Mouse (Mus musculus): ENCODE measurements around the gene Hoxc6. TPM values are rescaled to one million over a fixed set of nuclear protein-coding genes. Genes with fewer than 3 reads are reported as not detected.
A peak's percentile ranks its signal among the peaks of the same experiment; 100 is the strongest.

The Hoxc6 gene
- polyA plus RNA-seq, 2 experiments = 2.5 to 10.4 TPM

- H3K4me1 ChIP-seq (ENCODE audit: control insufficient read depth, insufficient read depth, low read length) = peaks cover 21% of the 10 kb centered on the region
- no peak overlapping the region; the same call in 1 of the 2 replicates for H3K4me2 ChIP-seq (replicated peaks; ENCODE audit: low read depth, low read length, severe bottlenecking)
- H3K4me3 ChIP-seq (replicated peaks; ENCODE audit: low read length) = no peak overlapping the region
- no peak for TF ChIP-seq POLR2A (IDR thresholded peaks at IDR 0.05; ENCODE audit: borderline replicate concordance, extremely low read depth, insufficient read depth, insufficient read length)
- no peak overlapping the region for H3K9ac ChIP-seq (ENCODE audit: low read depth, low read length, severe bottlenecking)
- no peaks in the 10 kb centered on the region for H3K9me3 ChIP-seq (ENCODE audit: control insufficient read depth, low read length)
- no peak overlapping the region for H3K27ac ChIP-seq (replicated peaks; ENCODE audit: low read depth, low read length)
- H3K36me3 ChIP-seq (ENCODE audit: control insufficient read depth, insufficient read depth, low read length) = no peaks in the 10 kb centered on the region
- ATAC-seq (ENCODE audit: low FRiP score, low read depth) (no peak), DNase-seq (ENCODE audit: low spot score) (no peak)
- WGBS = 15% methylated on average over 13 of the region's 13 CpGs
- H3K27me3 ChIP-seq (ENCODE audit: control insufficient read depth, insufficient read depth, low read length) = peaks cover 97% of the 10 kb centered on the region
These were observed 4.9 kb downstream of the Hoxc6 start for GRCm38 (mm10) chr15:103002821-103003448.

GRCm38 (mm10) chr15:103005308-103005707 lies 7.3 kb downstream of the Hoxc6 start:
- peak overlapping the region; percentile 2; the same call in 1 of the 2 replicates for H3K4me2 ChIP-seq (replicated peaks; ENCODE audit: low read depth, low read length, severe bottlenecking)
- H3K36me3 ChIP-seq (ENCODE audit: control insufficient read depth, insufficient read depth, low read length) = no peaks in the 10 kb centered on the region
- no peak overlapping the region for H3K27ac ChIP-seq (replicated peaks; ENCODE audit: low read depth, low read length)
- peaks cover 97% of the 10 kb centered on the region for H3K27me3 ChIP-seq (ENCODE audit: control insufficient read depth, insufficient read depth, low read length)
- no peak overlapping the region for H3K9ac ChIP-seq (ENCODE audit: low read depth, low read length, severe bottlenecking)
- peaks cover 6% of the 10 kb centered on the region; the same call in 1 of the 2 replicates for H3K4me1 ChIP-seq (ENCODE audit: control insufficient read depth, insufficient read depth, low read length)
- WGBS = 2% methylated on average over 17 of the region's 17 CpGs
- ATAC-seq (ENCODE audit: low FRiP score, low read depth) (peak; percentile 45; the same call in 1 of the 2 replicates), DNase-seq (ENCODE audit: low spot score) (no peak)
- no peak overlapping the region for H3K4me3 ChIP-seq (replicated peaks; ENCODE audit: low read length)
- no peaks in the 10 kb centered on the region for H3K9me3 ChIP-seq (ENCODE audit: control insufficient read depth, low read length)
- TF ChIP-seq POLR2A (IDR thresholded peaks at IDR 0.05; ENCODE audit: borderline replicate concordance, extremely low read depth, insufficient read depth, insufficient read length) = no peak

- Histone ChIP-seq H3K4me1 (ENCODE audit: control insufficient read depth, insufficient read depth, low read length) (peaks cover 6% of the 10 kb centered on the region; the same call in 1 of the 2 replicates), H3K9ac (ENCODE audit: low read depth, low read length, severe bottlenecking) (no peak overlapping the region), H3K4me3 (replicated peaks; ENCODE audit: low read length) (no peak overlapping the region), H3K9me3 (ENCODE audit: control insufficient read depth, low read length) (no peaks in the 10 kb centered on the region), H3K27ac (replicated peaks; ENCODE audit: low read depth, low read length) (no peak overlapping the region), H3K4me2 (replicated peaks; ENCODE audit: low read depth, low read length, severe bottlenecking) (peak overlapping the region; percentile 2), H3K36me3 (ENCODE audit: control insufficient read depth, insufficient read depth, low read length) (no peaks in the 10 kb centered on the region), H3K27me3 (ENCODE audit: control insufficient read depth, insufficient read depth, low read length) (peaks cover 97% of the 10 kb centered on the region)
- no peak for TF ChIP-seq POLR2A (IDR thresholded peaks at IDR 0.05; ENCODE audit: borderline replicate concordance, extremely low read depth, insufficient read depth, insufficient read length)
- ATAC-seq (ENCODE audit: low FRiP score, low read depth) (no peak), DNase-seq (ENCODE audit: low spot score) (no peak)
- WGBS = 11% methylated on average over 5 of the region's 5 CpGs
These were observed 7.7 kb downstream of the Hoxc6 start for GRCm38 (mm10) chr15:103005797-103006196.

GRCm38 (mm10) chr15:103006326-103006725 lies 8.3 kb downstream of the Hoxc6 start:
- H3K9ac ChIP-seq (ENCODE audit: low read depth, low read length, severe bottlenecking) = no peak overlapping the region
- WGBS = 14% methylated on average over 1 of the region's 1 CpGs
- H3K36me3 ChIP-seq (ENCODE audit: control insufficient read depth, insufficient read depth, low read length) = no peaks in the 10 kb centered on the region
- H3K4me1 ChIP-seq (ENCODE audit: control insufficient read depth, insufficient read depth, low read length) = peaks cover 4% of the 10 kb centered on the region; the same call in 1 of the 2 replicates
- peaks cover 97% of the 10 kb centered on the region for H3K27me3 ChIP-seq (ENCODE audit: control insufficient read depth, insufficient read depth, low read length)
- no peak overlapping the region for H3K27ac ChIP-seq (replicated peaks; ENCODE audit: low read depth, low read length)
- no peak overlapping the region for H3K4me3 ChIP-seq (replicated peaks; ENCODE audit: low read length)
- H3K4me2 ChIP-seq (replicated peaks; ENCODE audit: low read depth, low read length, severe bottlenecking) = peak overlapping the region; percentile 2; the same call in 1 of the 2 replicates
- TF ChIP-seq POLR2A (IDR thresholded peaks at IDR 0.05; ENCODE audit: borderline replicate concordance, extremely low read depth, insufficient read depth, insufficient read length) = no peak
- ATAC-seq (ENCODE audit: low FRiP score, low read depth) (no peak), DNase-seq (ENCODE audit: low spot score) (no peak)
- no peaks in the 10 kb centered on the region for H3K9me3 ChIP-seq (ENCODE audit: control insufficient read depth, low read length)

GRCm38 (mm10) chr15:103009265-103010111 lies 11.4 kb downstream of the Hoxc6 start:
- ATAC-seq (ENCODE audit: low FRiP score, low read depth) (no peak), DNase-seq (ENCODE audit: low spot score) (no peak)

More at GRCm38 (mm10) chr15:103009265-103010111, 11.4 kb downstream of the Hoxc6 start:
- H3K9ac ChIP-seq (ENCODE audit: low read depth, low read length, severe bottlenecking) = peak overlapping the region; percentile 25; the same call in 1 of the 2 replicates
- peaks cover 97% of the 10 kb centered on the region for H3K27me3 ChIP-seq (ENCODE audit: control insufficient read depth, insufficient read depth, low read length)
- H3K9me3 ChIP-seq (ENCODE audit: control insufficient read depth, low read length) = no peaks in the 10 kb centered on the region
- peak overlapping the region; percentile 33 for H3K4me2 ChIP-seq (replicated peaks; ENCODE audit: low read depth, low read length, severe bottlenecking)
- H3K4me1 ChIP-seq (ENCODE audit: control insufficient read depth, insufficient read depth, low read length) = peaks cover 4% of the 10 kb centered on the region; the same call in 1 of the 2 replicates
- peak overlapping the region; percentile 21 for H3K4me3 ChIP-seq (replicated peaks; ENCODE audit: low read length)
- 2% methylated on average over 27 of the region's 27 CpGs for WGBS
- TF ChIP-seq POLR2A (IDR thresholded peaks at IDR 0.05; ENCODE audit: borderline replicate concordance, extremely low read depth, insufficient read depth, insufficient read length) = no peak
- no peaks in the 10 kb centered on the region for H3K36me3 ChIP-seq (ENCODE audit: control insufficient read depth, insufficient read depth, low read length)
- H3K27ac ChIP-seq (replicated peaks; ENCODE audit: low read depth, low read length) = no peak overlapping the region
